ENCODE assay signal across 8 mouse cellular contexts in genomic region chr2:168469032-168469431, GRCm38 (mm10).
A peak's percentile ranks its signal among the peaks of the same experiment; 100 is the strongest.
DNase-seq lines count a peak whose midpoint lies in the region; ATAC-seq and TF ChIP-seq lines count a peak whose summit lies in the region.

No protein-coding gene starts in this region.

- TF ChIP-seq CTCF in lung, embryonic 14.5 days (IDR thresholded peaks at IDR 0.05; ENCODE audit: low read depth), result peak; percentile 94

- H3K9ac ChIP-seq in lung, embryonic 14.5 days, result no peak overlapping the region

- H3K27me3 ChIP-seq in lung, embryonic 14.5 days (ENCODE audit: insufficient read depth, low read length), result 0 out of 2 replicates have a peak, but pooled peaks cover 11% of the 10 kb centered on the region

- no peak overlapping the region for H3K4me3 ChIP-seq in lung, embryonic 14.5 days (ENCODE audit: low read depth, low read length)

- peak; percentile 36 for ATAC-seq in lung, embryonic 14.5 days (ENCODE audit: insufficient read depth)

- no peaks in the 10 kb centered on the region for H3K9me3 ChIP-seq in lung, embryonic 14.5 days (ENCODE audit: low read depth, low read length)

- no peak overlapping the region for H3K27ac ChIP-seq in lung, embryonic 14.5 days (ENCODE audit: low read depth)

- no peaks in the 10 kb centered on the region for H3K36me3 ChIP-seq in lung, embryonic 14.5 days (ENCODE audit: insufficient read depth)

- H3K4me1 ChIP-seq in lung, embryonic 14.5 days (ENCODE audit: insufficient read depth), result no peaks in the 10 kb centered on the region

- peak; percentile 68 for DNase-seq in 3134 (ENCODE audit: extremely low read depth, insufficient read length, low spot score)
- peak; percentile 81 to 93 for DNase-seq in adrenal gland, adult (ENCODE audit: inconsistent age in 2 of 2, low spot score in 1 of 2)
- DNase-seq in embryo, embryonic 11.5 days (ENCODE audit: low read depth, low spot score), result peak; percentile 60
- DNase-seq in heart, adult 9 months (ENCODE audit: low spot score in 2 of 2), result peak; percentile 65 to 79
- DNase-seq in kidney, postnatal 4 days, result peak; percentile 84 to 87
- peak; percentile 87 for DNase-seq in lung, embryonic 14.5 days
- peak; percentile 81 to 86 for DNase-seq in right cerebral cortex, postnatal 10 days (ENCODE audit: low spot score in 2 of 2)
- peak; percentile 69 to 70 for DNase-seq in urinary bladder, adult 18-20 months (ENCODE audit: low spot score in 2 of 2)

- no peak overlapping the region for H3K4me2 ChIP-seq in lung, embryonic 14.5 days

- WGBS in lung, embryonic 14.5 days, result 7% methylated on average over 4 of the region's 4 CpGs
